Mouse (Mus musculus): ENCODE measurements around the gene Tor4a.

- TF ChIP-seq CTCF (IDR thresholded peaks at IDR 0.05; ENCODE audit: low read depth): no peak
- no peak for TF ChIP-seq EP300 (optimal IDR thresholded peaks at IDR 0.05)
Observed at GRCm38 (mm10) chr2:25169778-25170177, 26.9 kb downstream of the Tor4a start.
